ENCODE assay signal across 18 mouse cellular contexts in genomic region chr4:59689055-59689454, GRCm38 (mm10).
DNase-seq lines count a peak whose midpoint lies in the region; ATAC-seq lines count a peak whose summit lies in the region.
"Had no signal": no experiment of that assay in that cellular context is flagged by ENCODE, and none has a peak within 500 bp of the region (broad histone marks: within the 10 kb centered on the region; RNA-seq: fewer than 3 reads in every experiment).

No protein-coding gene starts in this region.

- no peak for DNase-seq in midbrain, embryonic 10.5 days (ENCODE audit: low spot score)
- peak; percentile 85 for DNase-seq in c-Kit-positive CD71-positive TER-119-positive erythroid progenitor cells, embryonic 14.5 days (ENCODE audit: low spot score)
- DNase-seq in liver, embryonic 11.5 days (ENCODE audit: low spot score), result no peak
- DNase-seq in adrenal gland, postnatal 10 days, result no peak
- no peak for DNase-seq in testis, postnatal 14 days (ENCODE audit: low spot score)
- DNase-seq: cerebellum, adult 11-12 months; cerebellum, postnatal 25 days; heart, adult 2 months; lung, adult 2 months; lung, postnatal 4 days; midbrain, embryonic 14.5 days; spleen, adult 18-20 months; thymus, postnatal 14 days had no signal

- H3K4me2 ChIP-seq in midbrain, embryonic 13.5 days (replicated peaks), result no peak overlapping the region
- H3K4me2 ChIP-seq in liver, embryonic 11.5 days, result peak overlapping the region; percentile 39

- H3K9me3 ChIP-seq in midbrain, embryonic 10.5 days (replicated peaks), result no peaks in the 10 kb centered on the region
- H3K9me3 ChIP-seq in midbrain, embryonic 13.5 days, result no peaks in the 10 kb centered on the region
- no peaks in the 10 kb centered on the region for H3K9me3 ChIP-seq in liver, embryonic 11.5 days (ENCODE audit: control insufficient read depth, low read length)
- H3K9me3 ChIP-seq: embryonic facial prominence, embryonic 10.5 days; limb, embryonic 10.5 days had no signal

- no peak for ATAC-seq in midbrain, embryonic 13.5 days
- peak; percentile 97 for ATAC-seq in liver, embryonic 11.5 days (replicated peaks; ENCODE audit: low FRiP score)
- peak; percentile 98 for ATAC-seq in megakaryocyte-erythroid progenitor cell, adult 5-6 weeks (replicated peaks; ENCODE audit: low FRiP score, low TSS enrichment, poor library complexity, severe bottlenecking)
- ATAC-seq: intestine, embryonic 16.5 days had no signal

- no peak overlapping the region for H3K4me3 ChIP-seq in midbrain, embryonic 10.5 days
- H3K4me3 ChIP-seq in midbrain, embryonic 13.5 days (replicated peaks), result no peak overlapping the region
- H3K4me3 ChIP-seq in liver, embryonic 11.5 days (ENCODE audit: low read depth, low read length), result no peak overlapping the region
- H3K4me3 ChIP-seq: embryonic facial prominence, embryonic 10.5 days; heart, adult 2 months; limb, embryonic 10.5 days had no signal

- H3K4me1 ChIP-seq in midbrain, embryonic 10.5 days, result peaks cover 21% of the 10 kb centered on the region
- peaks cover 20% of the 10 kb centered on the region for H3K4me1 ChIP-seq in midbrain, embryonic 13.5 days (replicated peaks)
- H3K4me1 ChIP-seq in liver, embryonic 11.5 days (replicated peaks; ENCODE audit: control insufficient read depth, insufficient read depth, low read length), result peaks cover 24% of the 10 kb centered on the region
- H3K4me1 ChIP-seq: limb, embryonic 10.5 days had no signal

- H3K27me3 ChIP-seq in midbrain, embryonic 10.5 days (ENCODE audit: low read depth, poor library complexity, severe bottlenecking), result no peaks in the 10 kb centered on the region
- H3K27me3 ChIP-seq in midbrain, embryonic 13.5 days, result no peaks in the 10 kb centered on the region
- H3K27me3 ChIP-seq in liver, embryonic 11.5 days (replicated peaks; ENCODE audit: control insufficient read depth, insufficient read depth, low read length), result no peaks in the 10 kb centered on the region

- H3K27ac ChIP-seq in midbrain, embryonic 10.5 days (replicated peaks), result peak overlapping the region; percentile 55; the same call in 1 of the 2 replicates
- H3K27ac ChIP-seq in midbrain, embryonic 13.5 days, result no peak overlapping the region
- H3K27ac ChIP-seq in liver, embryonic 11.5 days (ENCODE audit: low read depth, low read length), result peak overlapping the region; percentile 58
- H3K27ac ChIP-seq: embryonic facial prominence, embryonic 10.5 days; heart, adult 2 months; limb, embryonic 10.5 days had no signal

- H3K9ac ChIP-seq in midbrain, embryonic 13.5 days (replicated peaks), result no peak overlapping the region
- H3K9ac ChIP-seq in liver, embryonic 11.5 days (ENCODE audit: low read depth, low read length), result peak overlapping the region; percentile 1; the same call in 1 of the 2 replicates

- peaks cover 23% of the 10 kb centered on the region for H3K36me3 ChIP-seq in midbrain, embryonic 10.5 days
- peaks cover 17% of the 10 kb centered on the region for H3K36me3 ChIP-seq in midbrain, embryonic 13.5 days
- H3K36me3 ChIP-seq in liver, embryonic 11.5 days (ENCODE audit: control insufficient read depth, insufficient read depth, low read length), result no peaks in the 10 kb centered on the region

- WGBS in midbrain, embryonic 10.5 days, result 86% methylated on average over 4 of the region's 4 CpGs
- WGBS in midbrain, embryonic 13.5 days, result 86% methylated on average over 4 of the region's 4 CpGs
- 49% methylated on average over 4 of the region's 4 CpGs for WGBS in liver, embryonic 11.5 days
